Mouse (Mus musculus): ENCODE data around the gene Gm20388.

DNA sequence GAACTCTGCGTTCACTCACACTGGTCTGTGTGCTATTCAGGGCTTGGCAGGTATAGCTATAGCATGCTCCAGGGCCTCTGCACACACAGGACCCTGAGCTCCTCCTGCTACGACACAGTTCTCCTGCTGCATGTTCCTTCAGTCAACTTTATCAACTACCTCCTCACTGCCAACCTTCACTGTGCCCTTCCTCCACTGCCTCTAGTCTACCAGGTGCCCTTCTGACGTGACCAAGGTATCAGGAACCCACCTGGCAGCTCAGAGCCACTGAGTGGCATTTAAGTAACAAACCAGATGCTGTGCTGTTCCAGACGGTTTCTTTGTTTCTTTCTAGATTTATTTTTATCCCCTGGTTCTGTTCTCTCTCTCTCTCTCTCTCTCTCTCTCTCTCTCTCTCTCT, 2796.5 kb downstream of the Gm20388 start:
- no peak for TF ChIP-seq POLR2A (IDR thresholded peaks at IDR 0.05; ENCODE audit: extremely low read depth, insufficient read depth, low read length)
- no peak for TF ChIP-seq CTCF (IDR thresholded peaks at IDR 0.05; ENCODE audit: extremely low read depth, insufficient read depth, low read length)

Data from cortical plate, adult 2 months (tissue).